Mouse (Mus musculus) C2C12 (cell line): ENCODE data around the gene Cep295. TPM values are rescaled to one million over a fixed set of nuclear protein-coding genes. Genes with fewer than 3 reads are reported as not detected.

ENCODE experiments used
- H3K27me3 ChIP-seq: one replicate; pipeline ENCODE4 v1.6.1; 2011; ENCODE audit not compliant: control insufficient read depth, insufficient read depth, insufficient read length
- H3K36me3 ChIP-seq: one replicate; pipeline ENCODE4 v1.6.1; 2011; ENCODE audit not compliant: control insufficient read depth, insufficient read depth
- H3K4me3 ChIP-seq: one replicate; pipeline ENCODE4 v1.5.1; 2011; ENCODE audit warnings: mild to moderate bottlenecking, control low read depth; ENCODE audit not compliant: poor library complexity, insufficient read depth, severe bottlenecking
- H3K79me2 ChIP-seq: one replicate; pipeline ENCODE4 v1.6.1; 2011; ENCODE audit not compliant: control insufficient read depth, insufficient read depth
- H3K79me3 ChIP-seq: one replicate; pipeline ENCODE4 v1.6.1; 2011; ENCODE audit warnings: low read depth, control low read depth
- H3ac ChIP-seq: one replicate; pipeline ENCODE3; 2011; ENCODE audit warnings: low read depth; ENCODE audit not compliant: control insufficient read depth, insufficient read length
- CEBPB ChIP-seq: IDR thresholded peaks from one replicate; pipeline ENCODE4 v1.6.1; 2011; ENCODE audit warnings: low read depth, mild to moderate bottlenecking, control low read depth, moderate library complexity
- CTCF ChIP-seq: IDR thresholded peaks from one replicate; pipeline ENCODE4 v1.5.1; 2011; ENCODE audit not compliant: control insufficient read depth, insufficient read depth, insufficient read length
- FOSL1 ChIP-seq: IDR thresholded peaks from one replicate; pipeline ENCODE4 v1.8.0; 2011; ENCODE audit warnings: mild to moderate bottlenecking, low read length; ENCODE audit not compliant: poor library complexity, insufficient read depth, severe bottlenecking
- MAX ChIP-seq: IDR thresholded peaks from one replicate; pipeline ENCODE4 v1.6.1; 2011; ENCODE audit warnings: mild to moderate bottlenecking, control low read depth
- MYOD1 ChIP-seq: IDR thresholded peaks from one replicate; pipeline ENCODE4 v1.6.1; 2011; ENCODE audit warnings: low read depth; ENCODE audit not compliant: control insufficient read depth, insufficient read length
- MYOG ChIP-seq: IDR thresholded peaks from one replicate; pipeline ENCODE4 v1.6.1; 2011; ENCODE audit not compliant: control insufficient read depth, insufficient read length; ENCODE audit errors: extremely low read depth
- USF1 ChIP-seq: IDR thresholded peaks from one replicate; pipeline ENCODE4 v1.6.1; 2011; ENCODE audit warnings: low read depth, mild to moderate bottlenecking, control low read depth, moderate library complexity
- polyA plus RNA-seq: library from polyadenylated mRNA; unstranded; fragments of >200 nt; fragmentation: generic; extraction: Trizol; gene quantifications from one replicate; pipeline ENCODE4 v1.2.1, GENCODE M21; 2012; ENCODE audit warnings: missing spikeins

The Cep295 gene
- polyA plus RNA-seq, 1 experiment, result 3.7 TPM

DNA sequence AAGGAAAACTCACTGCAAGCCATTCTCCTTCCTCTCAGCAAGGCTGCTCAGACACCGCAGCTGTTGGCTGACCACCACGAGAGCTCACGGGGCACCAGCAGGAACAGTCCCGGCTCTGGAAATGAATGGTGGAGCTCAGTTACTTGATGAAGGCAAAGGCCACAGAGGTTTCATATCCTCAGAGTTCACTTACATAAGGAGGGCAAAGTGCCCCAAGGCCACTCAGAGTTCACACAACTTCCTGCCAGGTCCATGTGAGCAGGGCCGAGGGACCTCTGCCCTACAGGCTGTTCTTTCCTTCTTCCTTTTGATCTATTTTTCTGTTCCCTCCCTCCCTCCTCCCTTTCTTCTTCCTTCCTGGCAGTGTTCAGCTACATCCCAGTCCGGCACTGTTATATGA lies 56.2 kb downstream of the Cep295 start:
- Histone ChIP-seq H3ac (no peak overlapping the region), H3K79me2 (peaks cover 10% of the 10 kb centered on the region), H3K79me3 (peaks cover 3% of the 10 kb centered on the region), H3K27me3 (no peaks in the 10 kb centered on the region), H3K4me3 (no peak overlapping the region), H3K36me3 (no peaks in the 10 kb centered on the region)
- no peak for TF ChIP-seq MYOD1
- TF ChIP-seq CTCF, result no peak
- no peak for TF ChIP-seq MYOG
- TF ChIP-seq CEBPB, result no peak
- TF ChIP-seq USF1, result no peak
- no peak for TF ChIP-seq FOSL1
- no peak for TF ChIP-seq MAX

GRCm38 (mm10) chr9:15300056-15300455 lies 57.5 kb downstream of the Cep295 start:
- no peaks in the 10 kb centered on the region for H3K79me3 ChIP-seq
- H3K4me3 ChIP-seq, result no peak overlapping the region
- TF ChIP-seq CEBPB (peak; percentile 1), CTCF (no peak)
- no peaks in the 10 kb centered on the region for H3K36me3 ChIP-seq
- H3ac ChIP-seq, result no peak overlapping the region
- H3K27me3 ChIP-seq, result no peaks in the 10 kb centered on the region
- no peaks in the 10 kb centered on the region for H3K79me2 ChIP-seq

DNA sequence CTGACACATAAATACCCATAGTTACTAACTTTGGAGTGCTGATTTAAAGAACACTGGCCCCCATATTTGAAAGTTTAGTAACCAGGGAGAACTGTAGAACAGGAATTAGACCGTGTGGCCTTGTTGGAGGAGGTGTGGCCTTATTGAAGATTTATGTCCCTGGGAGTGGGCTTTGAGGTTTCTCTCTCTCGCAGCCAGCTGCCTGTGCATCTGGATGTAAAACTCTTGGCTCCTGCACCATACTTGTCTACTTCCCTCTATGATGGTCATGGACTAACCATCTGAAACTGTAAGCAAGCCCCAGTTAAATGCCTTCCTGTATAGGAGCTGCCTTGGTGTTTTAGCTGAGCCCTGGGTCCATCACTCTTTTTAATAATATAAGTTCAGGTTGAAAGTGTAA lies 59.1 kb downstream of the Cep295 start:
- H3K36me3 ChIP-seq, result no peaks in the 10 kb centered on the region
- H3K27me3 ChIP-seq, result no peaks in the 10 kb centered on the region
- no peaks in the 10 kb centered on the region for H3K79me2 ChIP-seq
- no peak overlapping the region for H3K4me3 ChIP-seq
- H3ac ChIP-seq, result no peak overlapping the region
- TF ChIP-seq MAX (no peak), CEBPB (no peak), USF1 (no peak), MYOD1 (no peak), MYOG (no peak), FOSL1 (no peak), CTCF (no peak)
- H3K79me3 ChIP-seq, result no peaks in the 10 kb centered on the region

- no peak for TF ChIP-seq FOSL1
- TF ChIP-seq USF1, result no peak
- TF ChIP-seq CEBPB, result no peak
- no peak for TF ChIP-seq MYOD1
- no peak for TF ChIP-seq MYOG
- TF ChIP-seq CTCF, result no peak
- TF ChIP-seq MAX, result no peak
- no peaks in the 10 kb centered on the region for H3K79me3 ChIP-seq
- H3K36me3 ChIP-seq, result no peaks in the 10 kb centered on the region
- no peak overlapping the region for H3K4me3 ChIP-seq
- no peaks in the 10 kb centered on the region for H3K27me3 ChIP-seq
- no peaks in the 10 kb centered on the region for H3K79me2 ChIP-seq
- H3ac ChIP-seq, result no peak overlapping the region
These were observed 60.5 kb downstream of the Cep295 start for GRCm38 (mm10) chr9:15297112-15297511.

DNA sequence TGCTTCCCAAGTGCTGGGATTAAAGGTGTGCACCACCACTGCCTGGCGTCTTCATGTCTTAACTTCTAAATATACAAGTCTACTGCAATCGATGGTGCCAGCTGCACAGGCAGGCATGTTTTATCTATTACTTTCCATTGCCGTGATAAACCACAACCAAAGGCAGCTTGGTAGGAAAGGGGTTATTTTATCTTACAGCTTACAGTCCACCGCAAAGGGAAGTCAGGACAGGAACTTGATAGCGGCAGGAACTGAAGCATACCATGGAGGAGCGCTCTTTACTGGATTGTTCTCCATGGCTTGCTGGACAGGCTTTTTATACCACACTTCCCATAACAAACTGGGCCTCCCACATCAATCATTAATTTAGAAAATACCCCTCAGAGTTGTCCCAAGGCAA lies 68.3 kb downstream of the Cep295 start:
- Histone ChIP-seq H3K4me3 (no peak overlapping the region), H3K27me3 (no peaks in the 10 kb centered on the region), H3K36me3 (no peaks in the 10 kb centered on the region), H3K79me2 (no peaks in the 10 kb centered on the region), H3ac (no peak overlapping the region), H3K79me3 (no peaks in the 10 kb centered on the region)
- TF ChIP-seq CEBPB (no peak), MYOD1 (no peak), CTCF (no peak), MAX (no peak), MYOG (no peak), USF1 (no peak), FOSL1 (no peak)

GRCm38 (mm10) chr9:15288402-15288801 lies 69.2 kb downstream of the Cep295 start:
- TF ChIP-seq MAX (no peak), USF1 (no peak)
- Histone ChIP-seq H3K4me3 (no peak overlapping the region), H3K79me3 (no peaks in the 10 kb centered on the region), H3K36me3 (no peaks in the 10 kb centered on the region), H3K27me3 (no peaks in the 10 kb centered on the region), H3K79me2 (no peaks in the 10 kb centered on the region), H3ac (no peak overlapping the region)

DNA sequence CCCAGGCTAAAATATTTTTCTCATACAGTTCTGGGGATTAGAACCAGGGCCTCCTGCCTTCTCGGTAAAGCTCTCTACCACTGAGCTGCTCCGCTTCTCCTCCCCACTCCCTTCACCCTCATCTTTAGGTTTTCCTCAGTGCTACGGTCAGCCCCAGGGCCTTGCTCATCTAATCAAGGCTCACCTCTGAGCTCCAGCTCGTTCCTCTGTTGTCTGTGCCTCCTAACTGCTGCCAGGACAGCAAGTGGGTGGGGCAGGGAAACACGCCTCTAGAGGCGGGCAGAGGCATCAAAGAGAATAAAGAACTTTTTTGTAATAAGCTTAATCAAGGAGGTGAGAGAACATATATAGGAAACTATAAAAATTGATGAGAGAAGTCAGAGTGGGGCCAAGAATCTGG lies 69.7 kb downstream of the Cep295 start:
- Histone ChIP-seq H3K79me2 (no peaks in the 10 kb centered on the region), H3ac (no peak overlapping the region), H3K36me3 (no peaks in the 10 kb centered on the region), H3K27me3 (no peaks in the 10 kb centered on the region), H3K4me3 (no peak overlapping the region), H3K79me3 (no peaks in the 10 kb centered on the region)
- TF ChIP-seq CEBPB, result no peak
- no peak for TF ChIP-seq CTCF
- TF ChIP-seq FOSL1, result no peak
- no peak for TF ChIP-seq MYOG
- TF ChIP-seq MAX, result no peak
- TF ChIP-seq MYOD1, result no peak
- no peak for TF ChIP-seq USF1
